9 mouse cellular contexts compared by ENCODE assay signal in genomic region chr4:100527554-100528001, GRCm38 (mm10). TPM values are rescaled to one million over a fixed set of nuclear protein-coding genes. Genes with fewer than 3 reads are reported as not detected.
A peak's percentile ranks its signal among the peaks of the same experiment; 100 is the strongest.
DNase-seq lines count a peak whose midpoint lies in the region; ATAC-seq lines count a peak whose summit lies in the region.
"Had no signal": no experiment of that assay in that cellular context is flagged by ENCODE, and none has a peak within 500 bp of the region (broad histone marks: within the 10 kb centered on the region; RNA-seq: fewer than 3 reads in every experiment).

No protein-coding gene starts in this region.

- peaks cover 11% of the 10 kb centered on the region for H3K4me1 ChIP-seq in embryonic facial prominence, embryonic 11.5 days (ENCODE audit: control insufficient read depth, insufficient read depth, low read length)
- peaks cover 16% of the 10 kb centered on the region for H3K4me1 ChIP-seq in hindbrain, embryonic 13.5 days (replicated peaks)
- peaks cover 3% of the 10 kb centered on the region; the same call in 1 of the 2 replicates for H3K4me1 ChIP-seq in midbrain, embryonic 12.5 days

- H3K9ac ChIP-seq in embryonic facial prominence, embryonic 11.5 days (replicated peaks; ENCODE audit: low read length) = peak overlapping the region; percentile 39
- no peak overlapping the region; the same call in 1 of the 2 replicates for H3K9ac ChIP-seq in hindbrain, embryonic 13.5 days
- H3K9ac ChIP-seq in midbrain, embryonic 12.5 days (replicated peaks) = no peak overlapping the region

- H3K4me3 ChIP-seq in embryonic facial prominence, embryonic 11.5 days (ENCODE audit: low read depth, low read length) = peak overlapping the region; percentile 17; the same call in 1 of the 2 replicates
- peak overlapping the region; percentile 19 for H3K4me3 ChIP-seq in hindbrain, embryonic 13.5 days
- peak overlapping the region; percentile 23; the same call in 1 of the 2 replicates for H3K4me3 ChIP-seq in midbrain, embryonic 12.5 days

- H3K4me2 ChIP-seq in embryonic facial prominence, embryonic 11.5 days (ENCODE audit: low read depth, low read length) = peak overlapping the region; percentile 38
- H3K4me2 ChIP-seq in hindbrain, embryonic 13.5 days = peak overlapping the region; percentile 48
- H3K4me2 ChIP-seq in midbrain, embryonic 12.5 days (replicated peaks) = peak overlapping the region; percentile 36

- peak; percentile 72 for ATAC-seq in embryonic facial prominence, embryonic 11.5 days (replicated peaks; ENCODE audit: insufficient number of reproducible peaks, low FRiP score, low TSS enrichment, low read depth)
- no peak for ATAC-seq in hindbrain, embryonic 13.5 days (ENCODE audit: low FRiP score)
- ATAC-seq in midbrain, embryonic 12.5 days (ENCODE audit: low FRiP score, low read depth) = no peak
- ATAC-seq: Patski had no signal

- no peaks in the 10 kb centered on the region for H3K27me3 ChIP-seq in embryonic facial prominence, embryonic 11.5 days (ENCODE audit: control insufficient read depth, insufficient read depth, low read length)
- H3K27me3 ChIP-seq in hindbrain, embryonic 13.5 days = peaks cover 40% of the 10 kb centered on the region
- peaks cover 42% of the 10 kb centered on the region for H3K27me3 ChIP-seq in midbrain, embryonic 12.5 days
- H3K27me3 ChIP-seq: Patski had no signal

- no peaks in the 10 kb centered on the region for H3K36me3 ChIP-seq in embryonic facial prominence, embryonic 11.5 days (replicated peaks; ENCODE audit: control insufficient read depth, insufficient read depth, low read depth, low read length)
- no peaks in the 10 kb centered on the region for H3K36me3 ChIP-seq in hindbrain, embryonic 13.5 days
- no peaks in the 10 kb centered on the region for H3K36me3 ChIP-seq in midbrain, embryonic 12.5 days

- peak overlapping the region; percentile 72; the same call in 1 of the 2 replicates for H3K27ac ChIP-seq in embryonic facial prominence, embryonic 11.5 days (replicated peaks; ENCODE audit: low read depth, low read length)
- H3K27ac ChIP-seq in hindbrain, embryonic 13.5 days = no peak overlapping the region
- H3K27ac ChIP-seq in midbrain, embryonic 12.5 days (replicated peaks) = no peak overlapping the region

- no peaks in the 10 kb centered on the region for H3K9me3 ChIP-seq in embryonic facial prominence, embryonic 11.5 days (replicated peaks; ENCODE audit: control insufficient read depth, low read length)
- no peaks in the 10 kb centered on the region for H3K9me3 ChIP-seq in hindbrain, embryonic 13.5 days
- no peaks in the 10 kb centered on the region for H3K9me3 ChIP-seq in midbrain, embryonic 12.5 days

- DNase-seq in kidney, postnatal 14 days = peak; percentile 19
- DNase-seq in kidney, adult 8-10 months = no peak
- DNase-seq in embryonic facial prominence, embryonic 11.5 days (ENCODE audit: low spot score) = peak; percentile 91
- DNase-seq in thymus, postnatal 14 days = no peak
- no peak for DNase-seq in cerebellum, adult 11-12 months
- no peak for DNase-seq in ovary, adult 18-20 months (ENCODE audit: low spot score)

- 3% methylated on average over 15 of the region's 15 CpGs for WGBS in embryonic facial prominence, embryonic 11.5 days
- WGBS in hindbrain, embryonic 13.5 days = 4% methylated on average over 15 of the region's 15 CpGs
- WGBS in midbrain, embryonic 12.5 days = 3% methylated on average over 15 of the region's 15 CpGs

RNA-seq across cellular contexts. Expression of gene Ube2u, which starts 48.9 kb away (rescaled TPM):
- 0.45 and 0.77 TPM in 2 replicates for polyA plus RNA-seq in embryonic facial prominence, embryonic 11.5 days (2014; fragmentation: Nextera tagmentation; extraction: Ambion mirVana)
- polyA plus RNA-seq in hindbrain, embryonic 13.5 days (2015; fragmentation: Nextera tagmentation; extraction: Ambion mirVana) = 0.45 and 0.99 TPM in 2 replicates
- polyA plus RNA-seq in midbrain, embryonic 12.5 days (2016; fragmentation: Nextera tagmentation; extraction: Ambion mirVana) = 0.83 and 1.2 TPM in 2 replicates
- polyA plus RNA-seq: Patski had no signal

Comparison
In these comparisons a context has a peak if more than half of its experiments do, and no peak if none do; other contexts are left out.
1. DNase-seq: peak in kidney, postnatal 14 days (single experiment) and embryonic facial prominence, embryonic 11.5 days (single experiment); none in kidney, adult 8-10 months (0 of 2), thymus, postnatal 14 days (single experiment), cerebellum, adult 11-12 months (single experiment) and ovary, adult 18-20 months (single experiment).
2. Peak in every context shown above with its lines, with median percentiles within 50 percentile points of each other: H3K4me2 ChIP-seq and H3K4me3 ChIP-seq.